Mouse (Mus musculus): ENCODE measurements at regions not wholly inside any gene's neighbourhood (a gene's known extent, or its start where the extent isn't known, plus 50 kb on each side); places are given as distances from the start of the nearest gene placed in this dataset.

DNA sequence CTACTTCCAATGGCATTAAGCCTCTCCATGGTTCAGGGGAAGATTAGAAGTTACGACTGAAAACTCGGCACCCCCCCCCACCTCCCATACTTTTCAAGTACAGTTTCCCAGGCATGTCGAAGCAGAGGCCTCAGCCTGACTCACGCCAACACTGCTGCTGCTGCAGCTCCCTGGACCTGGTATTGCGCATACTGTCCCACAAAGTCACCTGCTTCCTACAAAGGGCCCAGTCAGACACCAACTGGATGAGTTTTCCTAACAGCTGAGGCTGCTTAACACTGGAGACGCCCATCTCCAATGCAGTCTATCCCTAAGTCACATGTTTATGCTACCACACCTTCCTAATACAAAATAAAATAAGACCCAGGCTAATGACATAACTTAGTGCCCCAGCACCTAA lies 207.4 kb downstream of the Gpam start:
- H3K9ac ChIP-seq (ENCODE audit: insufficient read depth, low read depth, low read length, poor library complexity, severe bottlenecking): no peak overlapping the region
- H3K9me3 ChIP-seq (ENCODE audit: control insufficient read depth, insufficient read depth, low read depth, low read length): no peaks in the 10 kb centered on the region
- no peak overlapping the region for H3K27ac ChIP-seq (ENCODE audit: insufficient read depth, low read depth, low read length, poor library complexity, severe bottlenecking)
- H3K4me3 ChIP-seq (ENCODE audit: insufficient read depth in 1 of 2, low read depth in 1 of 2, low read length in 2 of 2, poor library complexity in 1 of 2, severe bottlenecking in 1 of 2): no peak overlapping the region
- no peak for DNase-seq (ENCODE audit: low read depth, low spot score)
- no peaks in the 10 kb centered on the region for H3K4me1 ChIP-seq (ENCODE audit: control insufficient read depth in 2 of 2, insufficient read depth in 2 of 2, low read length in 2 of 2, poor library complexity in 1 of 2)
- no peaks in the 10 kb centered on the region for H3K36me3 ChIP-seq (ENCODE audit: control insufficient read depth, insufficient read depth, low read length, poor library complexity, severe bottlenecking)
- TF ChIP-seq CHD2 (IDR thresholded peaks at IDR 0.05; ENCODE audit: low read depth, low read length): no peak
- no peak for TF ChIP-seq ZC3H11A (IDR thresholded peaks at IDR 0.05; ENCODE audit: borderline replicate concordance, low read depth, low read length)
- no peak for TF ChIP-seq ZNF384 (IDR thresholded peaks at IDR 0.05; ENCODE audit: low read depth, low read length)
- no peak for TF ChIP-seq HCFC1 (IDR thresholded peaks at IDR 0.05; ENCODE audit: borderline replicate concordance, insufficient read depth, low read length)
- TF ChIP-seq MAFK (IDR thresholded peaks at IDR 0.05; ENCODE audit: insufficient read depth, low read depth, low read length): no peak
- in situ Hi-C loops (cut with MboI; ENCODE audit: low sequenced_read_pairs in 2 of 2, unreplicated experiment in 2 of 2): no loop called here

GRCm38 (mm10) chr19:54893622-54894021 lies 233.4 kb downstream of the Gpam start:
- H3K9ac ChIP-seq (ENCODE audit: insufficient read depth, low read depth, low read length, poor library complexity, severe bottlenecking): no peak overlapping the region
- H3K4me3 ChIP-seq (ENCODE audit: insufficient read depth in 1 of 2, low read depth in 1 of 2, low read length in 2 of 2, poor library complexity in 1 of 2, severe bottlenecking in 1 of 2): no peak overlapping the region
- TF ChIP-seq ZC3H11A (IDR thresholded peaks at IDR 0.05; ENCODE audit: borderline replicate concordance, low read depth, low read length) (no peak), HCFC1 (IDR thresholded peaks at IDR 0.05; ENCODE audit: borderline replicate concordance, insufficient read depth, low read length) (no peak), MAFK (IDR thresholded peaks at IDR 0.05; ENCODE audit: insufficient read depth, low read depth, low read length) (no peak), CHD2 (IDR thresholded peaks at IDR 0.05; ENCODE audit: low read depth, low read length) (no peak), ZNF384 (IDR thresholded peaks at IDR 0.05; ENCODE audit: low read depth, low read length) (no peak)
- H3K4me1 ChIP-seq (ENCODE audit: control insufficient read depth in 2 of 2, insufficient read depth in 2 of 2, low read length in 2 of 2, poor library complexity in 1 of 2): no peaks in the 10 kb centered on the region
- H3K27ac ChIP-seq (ENCODE audit: insufficient read depth, low read depth, low read length, poor library complexity, severe bottlenecking): no peak overlapping the region
- no peaks in the 10 kb centered on the region for H3K36me3 ChIP-seq (ENCODE audit: control insufficient read depth, insufficient read depth, low read length, poor library complexity, severe bottlenecking)
- DNase-seq (ENCODE audit: low read depth, low spot score): no peak
- in situ Hi-C loops (cut with MboI; ENCODE audit: low sequenced_read_pairs in 2 of 2, unreplicated experiment in 2 of 2): no loop called here
- H3K9me3 ChIP-seq (ENCODE audit: control insufficient read depth, insufficient read depth, low read depth, low read length): no peaks in the 10 kb centered on the region

DNA sequence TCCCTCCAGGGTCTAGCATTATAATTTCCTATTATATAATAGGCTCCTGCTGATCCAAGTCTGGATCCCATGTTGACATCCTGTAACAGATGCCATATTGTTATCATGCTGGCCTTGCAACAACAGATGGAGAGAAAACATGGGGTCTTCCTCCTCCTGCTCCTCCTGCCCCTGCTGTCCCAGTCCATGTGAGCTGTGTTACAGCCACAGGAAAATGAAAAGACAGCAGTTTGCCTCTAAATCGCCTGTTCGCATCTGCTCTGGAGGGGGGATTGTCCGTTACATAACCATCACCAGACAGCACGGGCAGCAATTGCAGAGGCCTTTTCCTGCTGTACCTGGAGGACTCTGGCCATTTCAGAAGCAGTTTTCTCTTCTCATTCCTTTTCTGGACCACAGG lies 260.0 kb downstream of the Gpam start:
- H3K27ac ChIP-seq (ENCODE audit: insufficient read depth, low read depth, low read length, poor library complexity, severe bottlenecking): no peak overlapping the region
- no peaks in the 10 kb centered on the region for H3K4me1 ChIP-seq (ENCODE audit: control insufficient read depth in 2 of 2, insufficient read depth in 2 of 2, low read length in 2 of 2, poor library complexity in 1 of 2)
- H3K4me3 ChIP-seq (ENCODE audit: insufficient read depth in 1 of 2, low read depth in 1 of 2, low read length in 2 of 2, poor library complexity in 1 of 2, severe bottlenecking in 1 of 2): no peak overlapping the region
- no peaks in the 10 kb centered on the region for H3K9me3 ChIP-seq (ENCODE audit: control insufficient read depth, insufficient read depth, low read depth, low read length)
- H3K36me3 ChIP-seq (ENCODE audit: control insufficient read depth, insufficient read depth, low read length, poor library complexity, severe bottlenecking): no peaks in the 10 kb centered on the region
- no peak overlapping the region for H3K9ac ChIP-seq (ENCODE audit: insufficient read depth, low read depth, low read length, poor library complexity, severe bottlenecking)
- no peak for DNase-seq (ENCODE audit: low read depth, low spot score)
- TF ChIP-seq ZNF384 (IDR thresholded peaks at IDR 0.05; ENCODE audit: low read depth, low read length) (no peak), ZC3H11A (IDR thresholded peaks at IDR 0.05; ENCODE audit: borderline replicate concordance, low read depth, low read length) (no peak), HCFC1 (IDR thresholded peaks at IDR 0.05; ENCODE audit: borderline replicate concordance, insufficient read depth, low read length) (no peak), CHD2 (IDR thresholded peaks at IDR 0.05; ENCODE audit: low read depth, low read length) (no peak), MAFK (IDR thresholded peaks at IDR 0.05; ENCODE audit: insufficient read depth, low read depth, low read length) (no peak)
- in situ Hi-C loops (cut with MboI; ENCODE audit: low sequenced_read_pairs in 2 of 2, unreplicated experiment in 2 of 2): no loop called here

- in situ Hi-C loops (cut with MboI; ENCODE audit: low sequenced_read_pairs in 2 of 2, unreplicated experiment in 2 of 2): no loop called here
- no peak for TF ChIP-seq HCFC1 (IDR thresholded peaks at IDR 0.05; ENCODE audit: borderline replicate concordance, insufficient read depth, low read length)
- TF ChIP-seq ZC3H11A (IDR thresholded peaks at IDR 0.05; ENCODE audit: borderline replicate concordance, low read depth, low read length): no peak
- no peak for TF ChIP-seq MAFK (IDR thresholded peaks at IDR 0.05; ENCODE audit: insufficient read depth, low read depth, low read length)
- no peak for TF ChIP-seq CHD2 (IDR thresholded peaks at IDR 0.05; ENCODE audit: low read depth, low read length)
- no peak for TF ChIP-seq ZNF384 (IDR thresholded peaks at IDR 0.05; ENCODE audit: low read depth, low read length)
- DNase-seq (ENCODE audit: low read depth, low spot score): no peak
Observed at GRCm38 (mm10) chr19:54855190-54855589, 271.8 kb downstream of the Gpam start.

GRCm38 (mm10) chr19:54838231-54838630 lies 288.8 kb downstream of the Gpam start:
- Histone ChIP-seq H3K27ac (ENCODE audit: insufficient read depth, low read depth, low read length, poor library complexity, severe bottlenecking) (no peak overlapping the region), H3K4me1 (ENCODE audit: control insufficient read depth in 2 of 2, insufficient read depth in 2 of 2, low read length in 2 of 2, poor library complexity in 1 of 2) (no peaks in the 10 kb centered on the region), H3K36me3 (ENCODE audit: control insufficient read depth, insufficient read depth, low read length, poor library complexity, severe bottlenecking) (no peaks in the 10 kb centered on the region), H3K9ac (ENCODE audit: insufficient read depth, low read depth, low read length, poor library complexity, severe bottlenecking) (no peak overlapping the region), H3K4me3 (ENCODE audit: insufficient read depth in 1 of 2, low read depth in 1 of 2, low read length in 2 of 2, poor library complexity in 1 of 2, severe bottlenecking in 1 of 2) (no peak overlapping the region), H3K9me3 (ENCODE audit: control insufficient read depth, insufficient read depth, low read depth, low read length) (no peaks in the 10 kb centered on the region)
- DNase-seq (ENCODE audit: low read depth, low spot score): no peak
- TF ChIP-seq HCFC1 (IDR thresholded peaks at IDR 0.05; ENCODE audit: borderline replicate concordance, insufficient read depth, low read length) (no peak), ZNF384 (IDR thresholded peaks at IDR 0.05; ENCODE audit: low read depth, low read length) (no peak), ZC3H11A (IDR thresholded peaks at IDR 0.05; ENCODE audit: borderline replicate concordance, low read depth, low read length) (no peak), CHD2 (IDR thresholded peaks at IDR 0.05; ENCODE audit: low read depth, low read length) (no peak), MAFK (IDR thresholded peaks at IDR 0.05; ENCODE audit: insufficient read depth, low read depth, low read length) (no peak)
- in situ Hi-C loops (cut with MboI; ENCODE audit: low sequenced_read_pairs in 2 of 2, unreplicated experiment in 2 of 2): no loop called here

More at GRCm38 (mm10) chr19:54855190-54855589, 271.8 kb downstream of the Gpam start:
- H3K9ac ChIP-seq (ENCODE audit: insufficient read depth, low read depth, low read length, poor library complexity, severe bottlenecking): no peak overlapping the region
- no peak overlapping the region for H3K27ac ChIP-seq (ENCODE audit: insufficient read depth, low read depth, low read length, poor library complexity, severe bottlenecking)
- no peaks in the 10 kb centered on the region for H3K4me1 ChIP-seq (ENCODE audit: control insufficient read depth in 2 of 2, insufficient read depth in 2 of 2, low read length in 2 of 2, poor library complexity in 1 of 2)
- H3K9me3 ChIP-seq (ENCODE audit: control insufficient read depth, insufficient read depth, low read depth, low read length): no peaks in the 10 kb centered on the region
- no peaks in the 10 kb centered on the region for H3K36me3 ChIP-seq (ENCODE audit: control insufficient read depth, insufficient read depth, low read length, poor library complexity, severe bottlenecking)
- H3K4me3 ChIP-seq (ENCODE audit: insufficient read depth in 1 of 2, low read depth in 1 of 2, low read length in 2 of 2, poor library complexity in 1 of 2, severe bottlenecking in 1 of 2): no peak overlapping the region
